Mouse (Mus musculus): ENCODE data around the gene Actn1. TPM values are rescaled to one million over a fixed set of nuclear protein-coding genes. Genes with fewer than 3 reads are reported as not detected.

The Actn1 gene
- polyA plus RNA-seq, 1 experiment from 2014 or later, result 7.7 TPM

GRCm38 (mm10) chr12:80260744-80261695 is 849 bp upstream of the Actn1 start:
- Histone ChIP-seq H3K4me3 (ENCODE audit: low read depth, low read length) (peak overlapping the region; percentile 75), H3K4me2 (ENCODE audit: low read depth, low read length) (peak overlapping the region; percentile 84), H3K4me1 (ENCODE audit: insufficient read depth) (peaks cover 13% of the 10 kb centered on the region), H3K27me3 (ENCODE audit: insufficient read depth, low read length) (peaks cover 14% of the 10 kb centered on the region), H3K9ac (replicated peaks) (peak overlapping the region; percentile 79), H3K27ac (ENCODE audit: low read depth) (peak overlapping the region; percentile 89), H3K36me3 (replicated peaks; ENCODE audit: insufficient read depth, low read length) (no peaks in the 10 kb centered on the region), H3K9me3 (ENCODE audit: low read length) (no peaks in the 10 kb centered on the region)
- WGBS (ENCODE audit: insufficient replicate concordance), result 21% methylated on average over 25 of the region's 25 CpGs
- DNase-seq (no peak), ATAC-seq (peak; percentile 30)
- TF ChIP-seq CTCF (IDR thresholded peaks at IDR 0.05; ENCODE audit: low read depth) (no peak), EP300 (IDR thresholded peaks at IDR 0.05; ENCODE audit: low read depth) (no peak)

DNA sequence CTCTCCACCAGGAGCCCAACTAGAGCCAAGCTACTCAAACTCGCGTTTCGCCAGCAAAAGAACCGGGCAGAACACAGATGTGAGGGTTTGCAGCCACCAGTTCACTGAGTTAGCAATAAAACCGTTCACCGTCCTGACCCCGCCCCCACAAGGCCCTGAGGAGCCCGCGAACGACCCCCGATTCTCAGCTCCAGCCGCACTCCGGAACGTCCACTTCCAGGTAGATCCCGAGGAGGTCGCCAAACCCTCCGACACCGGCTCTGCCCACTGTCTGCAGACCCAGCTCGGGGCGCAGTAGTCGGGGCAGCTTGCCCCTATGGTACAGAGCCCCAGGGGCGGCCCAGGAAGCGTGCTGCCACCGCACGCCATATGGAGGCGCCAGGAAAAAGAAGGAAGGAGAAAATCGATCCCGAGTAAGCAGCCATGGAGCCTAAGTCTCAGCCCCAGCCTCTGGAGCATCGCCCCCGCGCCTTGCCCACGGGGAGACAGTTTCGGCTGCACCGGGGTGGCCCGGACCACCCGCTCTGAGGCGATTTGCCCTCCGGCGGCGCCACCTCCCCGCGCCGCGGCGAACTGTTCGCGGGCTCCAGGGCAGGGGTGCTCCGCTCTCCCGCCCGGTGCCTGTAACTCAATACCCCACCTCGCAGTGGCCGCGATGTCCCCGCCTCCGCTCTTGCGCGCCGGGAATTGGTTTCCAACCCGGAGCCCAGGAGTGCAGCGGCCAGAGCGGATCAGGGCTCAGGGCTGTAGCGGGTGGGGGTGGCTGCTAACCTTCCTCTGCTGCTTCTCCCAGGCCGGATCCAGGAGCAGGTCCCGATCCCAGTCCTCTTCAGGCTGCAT is 735 bp downstream of the Actn1 start:
- DNase-seq, result peak; percentile 72
- H3K9ac ChIP-seq (replicated peaks), result peak overlapping the region; percentile 79
- H3K4me3 ChIP-seq (ENCODE audit: low read depth, low read length), result peak overlapping the region; percentile 75
- peak overlapping the region; percentile 89 for H3K27ac ChIP-seq (ENCODE audit: low read depth)
- TF ChIP-seq CTCF (IDR thresholded peaks at IDR 0.05; ENCODE audit: low read depth), result peak; percentile 45; the same call in 1 of the 2 replicates
- no peak for TF ChIP-seq EP300 (IDR thresholded peaks at IDR 0.05; ENCODE audit: low read depth)
- peaks cover 14% of the 10 kb centered on the region for H3K27me3 ChIP-seq (ENCODE audit: insufficient read depth, low read length)
- H3K4me1 ChIP-seq (ENCODE audit: insufficient read depth), result peaks cover 13% of the 10 kb centered on the region
- no peaks in the 10 kb centered on the region for H3K36me3 ChIP-seq (replicated peaks; ENCODE audit: insufficient read depth, low read length)
- ATAC-seq, result peak; percentile 66
- H3K9me3 ChIP-seq (ENCODE audit: low read length), result no peaks in the 10 kb centered on the region
- peak overlapping the region; percentile 84 for H3K4me2 ChIP-seq (ENCODE audit: low read depth, low read length)
- WGBS (ENCODE audit: insufficient replicate concordance), result under 1% methylated on average over 54 of the region's 64 CpGs

- WGBS (ENCODE audit: insufficient replicate concordance), result 3% methylated on average over 21 of the region's 22 CpGs
- Histone ChIP-seq H3K9me3 (ENCODE audit: low read length) (no peaks in the 10 kb centered on the region), H3K27ac (ENCODE audit: low read depth) (peak overlapping the region; percentile 89), H3K9ac (replicated peaks) (peak overlapping the region; percentile 79), H3K36me3 (replicated peaks; ENCODE audit: insufficient read depth, low read length) (no peaks in the 10 kb centered on the region), H3K4me3 (ENCODE audit: low read depth, low read length) (peak overlapping the region; percentile 75), H3K4me1 (ENCODE audit: insufficient read depth) (peaks cover 13% of the 10 kb centered on the region), H3K27me3 (ENCODE audit: insufficient read depth, low read length) (peaks cover 14% of the 10 kb centered on the region), H3K4me2 (ENCODE audit: low read depth, low read length) (peak overlapping the region; percentile 84)
- TF ChIP-seq CTCF (IDR thresholded peaks at IDR 0.05; ENCODE audit: low read depth), result no peak
- no peak for TF ChIP-seq EP300 (IDR thresholded peaks at IDR 0.05; ENCODE audit: low read depth)
- DNase-seq (no peak), ATAC-seq (no peak)
Observed at GRCm38 (mm10) chr12:80258520-80259215, 1.5 kb downstream of the Actn1 start.

GRCm38 (mm10) chr12:80251978-80252377 is 8.2 kb downstream of the Actn1 start:
- H3K9me3 ChIP-seq (ENCODE audit: low read length), result no peaks in the 10 kb centered on the region

DNA sequence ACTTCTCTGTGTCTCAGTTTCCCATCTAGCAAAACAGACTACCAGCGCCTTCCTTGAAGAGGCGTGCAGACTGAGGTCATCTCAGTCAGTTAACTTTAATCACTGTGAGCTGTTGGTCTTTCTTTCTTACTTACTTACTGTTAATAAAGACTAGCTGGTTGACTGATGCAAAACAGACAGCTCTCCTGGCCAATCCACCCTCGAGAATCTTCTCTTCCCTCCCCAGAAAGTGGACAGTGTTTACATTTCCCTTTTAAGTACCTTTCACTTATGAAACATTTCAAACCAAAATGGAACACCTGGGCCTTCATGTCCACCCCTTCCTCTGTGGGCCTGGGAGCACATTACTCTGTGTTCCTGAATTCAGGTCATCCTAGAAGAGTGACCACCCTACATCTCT is 8.6 kb downstream of the Actn1 start:
- Histone ChIP-seq H3K27me3 (ENCODE audit: insufficient read depth, low read length) (no peaks in the 10 kb centered on the region), H3K36me3 (replicated peaks; ENCODE audit: insufficient read depth, low read length) (no peaks in the 10 kb centered on the region), H3K4me3 (ENCODE audit: low read depth, low read length) (no peak overlapping the region), H3K4me1 (ENCODE audit: insufficient read depth) (peaks cover 18% of the 10 kb centered on the region), H3K9ac (replicated peaks) (no peak overlapping the region), H3K4me2 (ENCODE audit: low read depth, low read length) (no peak overlapping the region), H3K9me3 (ENCODE audit: low read length) (no peaks in the 10 kb centered on the region), H3K27ac (ENCODE audit: low read depth) (no peak overlapping the region)
- no peak for TF ChIP-seq EP300 (IDR thresholded peaks at IDR 0.05; ENCODE audit: low read depth)
- no peak for TF ChIP-seq CTCF (IDR thresholded peaks at IDR 0.05; ENCODE audit: low read depth)
- 61% methylated on average over 3 of the region's 3 CpGs for WGBS (ENCODE audit: insufficient replicate concordance)
- ATAC-seq (no peak), DNase-seq (no peak)

More at GRCm38 (mm10) chr12:80251978-80252377, 8.2 kb downstream of the Actn1 start:
- no peaks in the 10 kb centered on the region for H3K27me3 ChIP-seq (ENCODE audit: insufficient read depth, low read length)
- no peaks in the 10 kb centered on the region for H3K36me3 ChIP-seq (replicated peaks; ENCODE audit: insufficient read depth, low read length)
- TF ChIP-seq CTCF (IDR thresholded peaks at IDR 0.05; ENCODE audit: low read depth), result no peak
- no peak for TF ChIP-seq EP300 (IDR thresholded peaks at IDR 0.05; ENCODE audit: low read depth)
- DNase-seq (no peak), ATAC-seq (no peak)
- H3K4me3 ChIP-seq (ENCODE audit: low read depth, low read length), result no peak overlapping the region
- H3K4me2 ChIP-seq (ENCODE audit: low read depth, low read length), result no peak overlapping the region
- no peak overlapping the region for H3K27ac ChIP-seq (ENCODE audit: low read depth)
- peaks cover 18% of the 10 kb centered on the region for H3K4me1 ChIP-seq (ENCODE audit: insufficient read depth)
- 66% methylated on average over 2 of the region's 2 CpGs for WGBS (ENCODE audit: insufficient replicate concordance)
- H3K9ac ChIP-seq (replicated peaks), result no peak overlapping the region

Data from liver, postnatal 0 days (tissue).